Mouse (Mus musculus) cerebellum, adult 2 months (tissue): Measurements from ENCODE around the gene Specc1l. TPM values are rescaled to one million over a fixed set of nuclear protein-coding genes. Genes with fewer than 3 reads are reported as not detected.
A peak's percentile ranks its signal among the peaks of the same experiment; 100 is the strongest.

ENCODE experiments used
- DNase-seq, 2 experiments: peaks; one replicate each; pipeline ENCODE4 v3.0.0; 2021
- H3K27ac ChIP-seq: fragments of 200-500 bp; 2 replicates; pipeline ENCODE4 v1.5.1; 2012; ENCODE audit warnings: low read length, control low read depth, inconsistent platforms; ENCODE audit not compliant: insufficient read depth
- H3K27me3 ChIP-seq: fragments of 200-500 bp; 2 replicates; pipeline ENCODE4 v1.6.1; 2012; ENCODE audit warnings: inconsistent platforms, mild to moderate bottlenecking, low read length, moderate library complexity; ENCODE audit not compliant: control insufficient read depth, insufficient read depth
- H3K4me1 ChIP-seq: fragments of 200-500 bp; 2 replicates; pipeline ENCODE4 v1.6.1; 2011; ENCODE audit warnings: low read length; ENCODE audit not compliant: control insufficient read depth, insufficient read depth
- H3K4me3 ChIP-seq: fragments of 200-500 bp; replicated peaks from 2 replicates; pipeline ENCODE3; 2011; ENCODE audit warnings: mild to moderate bottlenecking, low read depth, low read length, control low read depth; ENCODE audit not compliant: insufficient read depth
- CTCF ChIP-seq: fragments of 200-500 bp; IDR thresholded peaks from 2 replicates; pipeline ENCODE4 v1.5.1; 2011; ENCODE audit warnings: low read depth, mild to moderate bottlenecking, control low read depth, low read length, moderate library complexity, borderline replicate concordance; ENCODE audit not compliant: insufficient read depth
- POLR2A ChIP-seq: fragments of 200-500 bp; IDR thresholded peaks from 2 replicates; pipeline ENCODE4 v1.6.1; 2011; ENCODE audit warnings: low read length, control low read depth, borderline replicate concordance; ENCODE audit not compliant: insufficient read depth
- whole genome bisulfite sequencing: fragments of 180-500 bp; shearing (Covaris S2); methylation state at CpG from one replicate; pipeline ENCODE4 v1.1.7; 2018; 5-methylcytosine and 5-hydroxymethylcytosine counted together
- polyA plus RNA-seq: library from polyadenylated mRNA; depleted of rRNA; stranded (reverse); fragments of >200 nt; gene quantifications from 2 replicates; pipeline ENCODE4 v1.2.3, GENCODE M21; 2012

Gene Specc1l
- polyA plus RNA-seq, 1 experiment: 34.9 TPM

DNA sequence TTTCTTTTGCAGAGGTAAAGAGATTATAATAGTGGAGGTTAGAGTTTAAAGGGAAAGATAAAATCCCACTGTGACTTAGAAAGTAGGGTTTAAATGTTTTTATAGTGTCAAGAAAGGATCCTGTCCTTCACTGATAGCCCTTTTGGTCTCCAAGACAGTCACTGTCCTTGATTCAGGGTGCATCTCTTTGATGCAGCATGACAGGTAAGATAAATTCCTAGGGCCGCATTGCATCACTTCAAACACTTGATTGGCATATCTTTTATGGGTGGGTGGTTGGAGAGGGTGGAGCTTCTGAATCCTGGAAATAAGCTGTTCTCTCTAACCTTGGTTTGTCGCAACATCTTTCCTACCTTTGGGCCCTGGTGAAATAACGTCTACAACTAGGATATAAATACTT lies 15.5 kb downstream of the Specc1l start:
- 89% methylated on average over 3 of the region's 3 CpGs for WGBS
- Histone ChIP-seq H3K27ac (no peak overlapping the region), H3K27me3 (no peaks in the 10 kb centered on the region), H3K4me1 (peaks cover 11% of the 10 kb centered on the region), H3K4me3 (no peak overlapping the region)
- TF ChIP-seq POLR2A (no peak), CTCF (no peak)
- no peak for DNase-seq

DNA sequence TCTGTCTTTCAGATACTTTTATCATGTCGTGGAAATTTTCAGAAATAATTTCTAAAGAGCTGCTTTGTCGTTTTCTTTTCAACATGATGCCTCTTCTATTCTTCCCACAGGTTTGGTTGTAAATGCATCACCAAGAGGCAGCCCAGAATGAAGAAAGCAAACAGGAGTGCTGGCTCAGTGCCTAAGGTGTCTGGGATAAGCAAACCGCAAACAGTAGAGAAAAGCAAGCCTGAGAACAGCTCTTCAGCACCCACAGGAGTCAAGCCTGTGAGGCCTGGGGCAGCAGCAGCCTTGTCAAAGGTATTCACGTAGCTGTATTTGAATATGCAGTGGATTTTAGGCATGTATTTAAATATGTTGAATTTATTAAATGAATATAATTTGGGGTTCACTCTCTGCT lies 18.7 kb downstream of the Specc1l start:
- Histone ChIP-seq H3K4me3 (no peak overlapping the region), H3K4me1 (peaks cover 12% of the 10 kb centered on the region), H3K27ac (no peak overlapping the region), H3K27me3 (no peaks in the 10 kb centered on the region)
- no peak for TF ChIP-seq CTCF
- TF ChIP-seq POLR2A: no peak
- peak in 1 of 2 experiments; percentile 40 for DNase-seq
- WGBS: 49% methylated on average over 4 of the region's 4 CpGs

GRCm38 (mm10) chr10:75231876-75232275 lies 20.0 kb downstream of the Specc1l start:
- WGBS: 67% methylated on average over 1 of the region's 1 CpGs
- DNase-seq: no peak
- TF ChIP-seq POLR2A (no peak), CTCF (no peak)
- Histone ChIP-seq H3K4me3 (no peak overlapping the region), H3K27me3 (no peaks in the 10 kb centered on the region), H3K27ac (no peak overlapping the region), H3K4me1 (peaks cover 12% of the 10 kb centered on the region)

DNA sequence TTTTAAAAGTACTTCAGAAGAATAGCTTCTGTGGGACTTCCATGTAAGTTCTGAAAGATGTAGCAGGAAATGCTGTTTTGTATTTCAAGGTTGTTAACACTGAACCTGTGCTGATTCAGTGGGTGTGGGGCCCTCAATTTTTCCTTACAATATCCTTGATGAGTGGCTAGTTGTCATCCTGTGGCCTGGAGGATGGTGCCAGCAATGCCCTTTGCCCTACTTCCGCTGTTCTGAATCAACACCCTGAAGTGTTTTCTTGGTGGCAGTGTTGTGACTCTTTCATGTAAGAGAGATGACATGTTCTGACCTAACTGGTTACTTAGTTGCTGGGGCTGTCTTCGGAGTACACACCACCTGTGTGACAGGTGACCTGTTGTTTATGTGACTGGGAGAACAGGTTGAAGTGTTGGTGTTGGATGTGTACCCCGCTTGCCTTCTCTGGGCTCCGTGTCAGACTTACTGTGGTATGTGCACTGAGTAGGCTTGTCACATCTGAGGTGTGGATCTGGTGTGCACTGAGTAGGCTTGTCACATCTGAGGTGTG lies 20.8 kb downstream of the Specc1l start:
- DNase-seq: no peak
- no peaks in the 10 kb centered on the region for H3K27me3 ChIP-seq
- H3K27ac ChIP-seq: no peak overlapping the region
- H3K4me1 ChIP-seq: peaks cover 12% of the 10 kb centered on the region
- no peak overlapping the region for H3K4me3 ChIP-seq
- no peak for TF ChIP-seq POLR2A
- WGBS: 93% methylated on average over 4 of the region's 4 CpGs

DNA sequence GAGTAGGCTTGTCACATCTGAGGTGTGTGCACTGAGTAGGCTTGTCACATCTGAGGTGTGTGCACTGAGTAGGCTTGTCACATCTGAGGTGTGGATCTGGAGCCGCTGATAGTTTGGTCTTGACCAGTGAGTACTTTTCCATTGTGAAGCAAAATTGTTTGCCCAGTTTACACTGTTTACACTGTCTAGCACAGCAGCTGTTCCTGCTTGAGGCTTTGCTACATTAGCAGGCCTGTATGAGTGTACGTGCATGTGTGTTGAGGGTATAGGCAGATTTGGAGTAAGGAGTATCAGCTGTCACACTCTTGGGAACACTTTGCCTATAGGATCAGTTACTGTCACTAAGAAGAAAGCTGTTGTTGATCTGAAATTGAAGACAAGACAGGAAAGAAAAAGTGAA lies 21.6 kb downstream of the Specc1l start:
- no peak for TF ChIP-seq CTCF
- WGBS: 80% methylated on average over 2 of the region's 2 CpGs

GRCm38 (mm10) chr10:75235726-75236125 lies 23.9 kb downstream of the Specc1l start:
- no peak overlapping the region for H3K27ac ChIP-seq
- H3K4me3 ChIP-seq: no peak overlapping the region
- peaks cover 11% of the 10 kb centered on the region for H3K4me1 ChIP-seq
- no peak for DNase-seq
- whole genome bisulfite sequencing: 81% methylated on average over 2 of the region's 2 CpGs
- no peaks in the 10 kb centered on the region for H3K27me3 ChIP-seq
- no peak for TF ChIP-seq POLR2A
- TF ChIP-seq CTCF: no peak

More for the DNA sequence above, 21.6 kb downstream of the Specc1l start:
- Histone ChIP-seq H3K4me1 (peaks cover 12% of the 10 kb centered on the region), H3K27me3 (no peaks in the 10 kb centered on the region), H3K4me3 (no peak overlapping the region), H3K27ac (no peak overlapping the region)
- DNase-seq: no peak

GRCm38 (mm10) chr10:75236156-75236555 lies 24.3 kb downstream of the Specc1l start:
- Histone ChIP-seq H3K27me3 (no peaks in the 10 kb centered on the region), H3K4me3 (no peak overlapping the region), H3K27ac (no peak overlapping the region), H3K4me1 (peaks cover 11% of the 10 kb centered on the region)
- TF ChIP-seq CTCF (no peak), POLR2A (no peak)
- no peak for DNase-seq
- WGBS: 97% methylated on average over 3 of the region's 3 CpGs

DNA sequence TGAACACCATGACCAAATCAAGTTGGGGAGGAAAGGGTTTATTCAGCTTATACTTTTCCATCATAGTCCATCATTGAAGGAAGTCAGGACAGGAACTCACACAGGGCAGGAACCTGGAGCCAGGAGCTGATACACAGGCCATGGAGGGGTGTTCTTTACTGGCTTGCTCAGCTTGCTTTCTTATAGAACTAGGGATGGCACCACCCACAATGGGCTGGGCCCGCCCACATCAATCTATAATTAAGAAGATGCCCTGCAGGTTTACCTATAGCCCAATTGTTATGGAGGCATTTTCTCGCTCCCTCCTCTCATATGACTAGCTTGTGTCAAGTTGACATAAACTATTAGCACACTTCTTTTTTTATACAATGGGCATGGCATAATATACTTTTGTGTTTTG lies 25.3 kb downstream of the Specc1l start:
- Histone ChIP-seq H3K27me3 (no peaks in the 10 kb centered on the region), H3K27ac (no peak overlapping the region), H3K4me1 (peaks cover 10% of the 10 kb centered on the region), H3K4me3 (no peak overlapping the region)
- no peak for TF ChIP-seq CTCF
- TF ChIP-seq POLR2A: no peak
- DNase-seq: no peak
- 95% methylated on average over 2 of the region's 2 CpGs for WGBS
